Mouse (Mus musculus) heart, embryonic 12.5 days (tissue): ENCODE results near the gene Lpin1. TPM values are rescaled to one million over a fixed set of nuclear protein-coding genes. Genes with fewer than 3 reads are reported as not detected.

ENCODE experiments used
- ATAC-seq: fragments of 200-750 bp; cut with Nextera tagmentation; 2 replicates; pipeline ENCODE4 v1.8.0; 2017; ENCODE audit warnings: moderate TSS enrichment, moderate library complexity; ENCODE audit not compliant: insufficient number of reproducible peaks, low FRiP score
- H3K27ac ChIP-seq: fragments of 300-500 bp; sonication (generic); 2 replicates; pipeline ENCODE4 v1.5.1; 2016; ENCODE audit warnings: mild to moderate bottlenecking, moderate library complexity; ENCODE audit not compliant: poor library complexity, severe bottlenecking
- H3K27me3 ChIP-seq: fragments of 300-500 bp; sonication (generic); replicated peaks from 2 replicates; pipeline ENCODE4 v1.6.1; 2016; ENCODE audit warnings: mild to moderate bottlenecking, moderate library complexity
- H3K36me3 ChIP-seq: fragments of 300-500 bp; sonication (generic); 2 replicates; pipeline ENCODE4 v1.6.1; 2016; ENCODE audit warnings: mild to moderate bottlenecking, moderate library complexity
- H3K4me1 ChIP-seq: fragments of 300-500 bp; sonication (generic); replicated peaks from 2 replicates; pipeline ENCODE4 v1.6.1; 2016; ENCODE audit warnings: mild to moderate bottlenecking
- H3K4me2 ChIP-seq: fragments of 300-500 bp; sonication (generic); 2 replicates; pipeline ENCODE4 v1.6.1; 2016; ENCODE audit warnings: mild to moderate bottlenecking, moderate library complexity
- H3K4me3 ChIP-seq: fragments of 300-500 bp; sonication (generic); 2 replicates; pipeline ENCODE4 v1.5.1; 2016; ENCODE audit warnings: mild to moderate bottlenecking
- H3K9ac ChIP-seq: fragments of 300-500 bp; sonication (generic); 2 replicates; pipeline ENCODE4 v1.6.1; 2016; ENCODE audit warnings: mild to moderate bottlenecking, moderate library complexity
- H3K9me3 ChIP-seq: fragments of 300-500 bp; sonication (generic); replicated peaks from 2 replicates; pipeline ENCODE4 v1.6.1; 2016; ENCODE audit warnings: mild to moderate bottlenecking, moderate library complexity
- WGBS: fragments of 180-500 bp; shearing (Covaris S2); methylation state at CpG from one replicate; pipeline ENCODE4 v1.1.7; 2016; 5-methylcytosine and 5-hydroxymethylcytosine counted together
- polyA plus RNA-seq: library from polyadenylated mRNA; unstranded; fragments of >200 nt; fragmentation: Nextera tagmentation; extraction: Ambion mirVana; gene quantifications from 2 replicates; pipeline ENCODE4 v1.2.1, GENCODE M21; 2016

Gene Lpin1
- polyA plus RNA-seq, 1 experiment from 2014 or later, result 6.9 TPM

GRCm38 (mm10) chr12:16515183-16515582, 95.6 kb downstream of the Lpin1 start:
- ATAC-seq, result no peak
- H3K36me3 ChIP-seq, result no peaks in the 10 kb centered on the region
- no peak overlapping the region for H3K4me2 ChIP-seq
- H3K9ac ChIP-seq, result no peak overlapping the region
- H3K27me3 ChIP-seq, result no peaks in the 10 kb centered on the region
- H3K4me1 ChIP-seq, result no peaks in the 10 kb centered on the region
- H3K4me3 ChIP-seq, result no peak overlapping the region
- 72% methylated on average over 9 of the region's 9 CpGs for WGBS
- H3K27ac ChIP-seq, result no peak overlapping the region
- H3K9me3 ChIP-seq, result 0 out of 2 replicates have a peak, but pooled peaks cover 3% of the 10 kb centered on the region

- no peak for ATAC-seq
- H3K9ac ChIP-seq, result no peak overlapping the region
- 0 out of 2 replicates have a peak, but pooled peaks cover 3% of the 10 kb centered on the region for H3K9me3 ChIP-seq
- no peak overlapping the region for H3K27ac ChIP-seq
- WGBS, result 73% methylated on average over 1 of the region's 1 CpGs
- H3K27me3 ChIP-seq, result no peaks in the 10 kb centered on the region
- H3K4me1 ChIP-seq, result 0 out of 2 replicates have a peak, but pooled peaks cover 4% of the 10 kb centered on the region
- H3K4me3 ChIP-seq, result no peak overlapping the region
- H3K4me2 ChIP-seq, result no peak overlapping the region
- H3K36me3 ChIP-seq, result no peaks in the 10 kb centered on the region
These were observed 97.8 kb downstream of the Lpin1 start for GRCm38 (mm10) chr12:16512991-16513390.

GRCm38 (mm10) chr12:16509122-16509752, 101.5 kb downstream of the Lpin1 start:
- 0 out of 2 replicates have a peak, but pooled peaks cover 3% of the 10 kb centered on the region for H3K9me3 ChIP-seq
- WGBS, result 20% methylated on average over 13 of the region's 13 CpGs
- H3K4me2 ChIP-seq, result peak overlapping the region; percentile 31; the same call in 1 of the 2 replicates
- 0 out of 2 replicates have a peak, but pooled peaks cover 4% of the 10 kb centered on the region for H3K4me1 ChIP-seq
- H3K9ac ChIP-seq, result no peak overlapping the region
- no peak overlapping the region for H3K4me3 ChIP-seq
- 0 out of 2 replicates have a peak, but pooled peaks have one; percentile 29 for ATAC-seq
- no peaks in the 10 kb centered on the region for H3K36me3 ChIP-seq
- no peak overlapping the region for H3K27ac ChIP-seq
- no peaks in the 10 kb centered on the region for H3K27me3 ChIP-seq

GRCm38 (mm10) chr12:16506796-16507790, 103.7 kb downstream of the Lpin1 start:
- ATAC-seq, result no peak
- Histone ChIP-seq H3K27me3 (no peaks in the 10 kb centered on the region), H3K4me2 (no peak overlapping the region), H3K9ac (no peak overlapping the region), H3K4me3 (no peak overlapping the region), H3K27ac (no peak overlapping the region), H3K4me1 (0 out of 2 replicates have a peak, but pooled peaks cover 4% of the 10 kb centered on the region), H3K9me3 (peaks cover 13% of the 10 kb centered on the region; the same call in 1 of the 2 replicates), H3K36me3 (no peaks in the 10 kb centered on the region)
- WGBS, result 61% methylated on average over 17 of the region's 17 CpGs

GRCm38 (mm10) chr12:16504244-16504643, 106.5 kb downstream of the Lpin1 start:
- Histone ChIP-seq H3K4me1 (no peaks in the 10 kb centered on the region), H3K4me2 (no peak overlapping the region), H3K27me3 (no peaks in the 10 kb centered on the region), H3K9me3 (peaks cover 11% of the 10 kb centered on the region; the same call in 1 of the 2 replicates), H3K4me3 (no peak overlapping the region), H3K9ac (no peak overlapping the region), H3K27ac (no peak overlapping the region), H3K36me3 (no peaks in the 10 kb centered on the region)
- 84% methylated on average over 3 of the region's 3 CpGs for WGBS
- ATAC-seq, result no peak

GRCm38 (mm10) chr12:16497960-16498359, 112.8 kb downstream of the Lpin1 start:
- ATAC-seq, result no peak
- Histone ChIP-seq H3K9me3 (peaks cover 10% of the 10 kb centered on the region; the same call in 1 of the 2 replicates), H3K9ac (no peak overlapping the region), H3K4me3 (no peak overlapping the region), H3K4me2 (no peak overlapping the region), H3K27me3 (no peaks in the 10 kb centered on the region), H3K27ac (no peak overlapping the region), H3K4me1 (peaks cover 3% of the 10 kb centered on the region), H3K36me3 (no peaks in the 10 kb centered on the region)
- 34% methylated on average over 4 of the region's 4 CpGs for WGBS

GRCm38 (mm10) chr12:16492713-16493112, 118.1 kb downstream of the Lpin1 start:
- Histone ChIP-seq H3K4me3 (no peak overlapping the region), H3K9ac (no peak overlapping the region), H3K4me2 (no peak overlapping the region), H3K36me3 (no peaks in the 10 kb centered on the region), H3K4me1 (no peaks in the 10 kb centered on the region), H3K27me3 (no peaks in the 10 kb centered on the region), H3K27ac (no peak overlapping the region), H3K9me3 (no peaks in the 10 kb centered on the region)
- no peak for ATAC-seq
- WGBS, result 79% methylated on average over 6 of the region's 6 CpGs

- H3K27me3 ChIP-seq, result no peaks in the 10 kb centered on the region
- H3K4me3 ChIP-seq, result no peak overlapping the region
- no peak overlapping the region for H3K4me2 ChIP-seq
- no peak overlapping the region for H3K27ac ChIP-seq
- no peaks in the 10 kb centered on the region for H3K36me3 ChIP-seq
- no peaks in the 10 kb centered on the region for H3K9me3 ChIP-seq
- ATAC-seq, result no peak
- H3K4me1 ChIP-seq, result no peaks in the 10 kb centered on the region
- H3K9ac ChIP-seq, result no peak overlapping the region
These were observed 121.9 kb downstream of the Lpin1 start for GRCm38 (mm10) chr12:16488899-16489298.

- WGBS, result 59% methylated on average over 2 of the region's 2 CpGs
- no peak for ATAC-seq
These were observed 123.3 kb downstream of the Lpin1 start for GRCm38 (mm10) chr12:16487453-16487852.

More at GRCm38 (mm10) chr12:16487453-16487852, 123.3 kb downstream of the Lpin1 start:
- Histone ChIP-seq H3K9me3 (no peaks in the 10 kb centered on the region), H3K27ac (no peak overlapping the region), H3K4me1 (no peaks in the 10 kb centered on the region), H3K4me2 (no peak overlapping the region), H3K36me3 (no peaks in the 10 kb centered on the region), H3K27me3 (no peaks in the 10 kb centered on the region), H3K9ac (no peak overlapping the region), H3K4me3 (no peak overlapping the region)
